Mouse (Mus musculus): ENCODE results near the gene Gm9507. TPM values are rescaled to one million over a fixed set of nuclear protein-coding genes. Genes with fewer than 3 reads are reported as not detected.
"Not testable (repeated sequence)": the region's sequence is repeated elsewhere in the genome, so short reads cannot be mapped to it uniquely, and the experiment has no call there.

Gene Gm9507
- polyA plus RNA-seq, 1 experiment from 2014 or later = not detected

- not testable (repeated sequence) for H3K9me3 ChIP-seq (ENCODE audit: low read length)
Observed at GRCm38 (mm10) chr10:77772142-77772541, 39.5 kb downstream of the Gm9507 start.

GRCm38 (mm10) chr10:77771225-77771624 is 40.4 kb downstream of the Gm9507 start, which contains the start of gene Gm3238:
Gm3238 (minus strand) TSS chr10:77771325.
- DNase-seq (ENCODE audit: low spot score); H3K4me3 ChIP-seq (ENCODE audit: low read depth, low read length); H3K36me3 ChIP-seq (ENCODE audit: insufficient read depth, low read length); H3K27me3 ChIP-seq (replicated peaks; ENCODE audit: insufficient read depth, low read length); H3K4me1 ChIP-seq (ENCODE audit: insufficient read depth, low read depth, low read length); H3K9me3 ChIP-seq (ENCODE audit: low read length); H3K9ac ChIP-seq (replicated peaks; ENCODE audit: low read depth); H3K27ac ChIP-seq (ENCODE audit: low read length); H3K4me2 ChIP-seq (replicated peaks; ENCODE audit: low read depth, low read length); ATAC-seq: not testable (repeated sequence)
- WGBS = 60% methylated on average over 1 of the region's 1 CpGs

More at GRCm38 (mm10) chr10:77772142-77772541, 39.5 kb downstream of the Gm9507 start:
- not testable (repeated sequence) for H3K27me3 ChIP-seq (replicated peaks; ENCODE audit: insufficient read depth, low read length); H3K27ac ChIP-seq (ENCODE audit: low read length); H3K9ac ChIP-seq (replicated peaks; ENCODE audit: low read depth); ATAC-seq; H3K4me3 ChIP-seq (ENCODE audit: low read depth, low read length); DNase-seq (ENCODE audit: low spot score); H3K36me3 ChIP-seq (ENCODE audit: insufficient read depth, low read length); H3K4me2 ChIP-seq (replicated peaks; ENCODE audit: low read depth, low read length); H3K4me1 ChIP-seq (ENCODE audit: insufficient read depth, low read depth, low read length)
- WGBS = 89% methylated on average over 1 of the region's 3 CpGs

- DNase-seq (ENCODE audit: low spot score) (no peak), ATAC-seq (no peak)
- Histone ChIP-seq H3K4me1 (ENCODE audit: insufficient read depth, low read depth, low read length) (no peaks in the 10 kb centered on the region), H3K9ac (replicated peaks; ENCODE audit: low read depth) (no peak overlapping the region), H3K27me3 (replicated peaks; ENCODE audit: insufficient read depth, low read length) (no peaks in the 10 kb centered on the region), H3K4me2 (replicated peaks; ENCODE audit: low read depth, low read length) (no peak overlapping the region), H3K27ac (ENCODE audit: low read length) (no peak overlapping the region), H3K36me3 (ENCODE audit: insufficient read depth, low read length) (no peaks in the 10 kb centered on the region), H3K4me3 (ENCODE audit: low read depth, low read length) (no peak overlapping the region), H3K9me3 (ENCODE audit: low read length) (no peaks in the 10 kb centered on the region)
- WGBS = 82% methylated on average over 1 of the region's 1 CpGs
- TF ChIP-seq EP300 (IDR thresholded peaks at IDR 0.05) = no peak
- no peak for TF ChIP-seq CTCF (IDR thresholded peaks at IDR 0.05)
Observed at GRCm38 (mm10) chr10:77769727-77770126, 41.9 kb downstream of the Gm9507 start.

Other genes starting within 250 kb of the Gm9507 start
- 189 and 207 TPM in 2 replicates for gene Pttg1ip, start 230.1 kb downstream of the Gm9507 start, polyA plus RNA-seq (2015; fragmentation: Nextera tagmentation; extraction: Ambion mirVana)
- 185 and 209 TPM in 2 replicates for gene Sumo3, start 205.7 kb downstream of the Gm9507 start, polyA plus RNA-seq (2015; fragmentation: Nextera tagmentation; extraction: Ambion mirVana)
- gene Gm49325, start 205.6 kb downstream of the Gm9507 start, polyA plus RNA-seq (2015; fragmentation: Nextera tagmentation; extraction: Ambion mirVana) = 4.9 and 6.4 TPM in 2 replicates
- 59.8 and 65.6 TPM in 2 replicates for gene Ube2g2, start 189.6 kb downstream of the Gm9507 start, polyA plus RNA-seq (2015; fragmentation: Nextera tagmentation; extraction: Ambion mirVana)
- gene Tspear, start 125.3 kb downstream of the Gm9507 start, polyA plus RNA-seq (2015; fragmentation: Nextera tagmentation; extraction: Ambion mirVana) = 0.12 and 0.13 TPM in 2 replicates
- gene Gm19402, start 121.1 kb downstream of the Gm9507 start, polyA plus RNA-seq (2015; fragmentation: Nextera tagmentation; extraction: Ambion mirVana) = not detected in 2 replicates
- gene Gm9508, start 114.6 kb downstream of the Gm9507 start, polyA plus RNA-seq (2015; fragmentation: Nextera tagmentation; extraction: Ambion mirVana) = not detected in 2 replicates
- not detected in 2 replicates for gene Gm10272, start 105.2 kb downstream of the Gm9507 start, polyA plus RNA-seq (2015; fragmentation: Nextera tagmentation; extraction: Ambion mirVana)
- gene Gm10024, start 100.4 kb downstream of the Gm9507 start, polyA plus RNA-seq (2015; fragmentation: Nextera tagmentation; extraction: Ambion mirVana) = not detected in 2 replicates
- gene Gm10142, start 96.0 kb downstream of the Gm9507 start, polyA plus RNA-seq (2015; fragmentation: Nextera tagmentation; extraction: Ambion mirVana) = not detected in 2 replicates
- not detected in 2 replicates for gene Krtap12-1, start 91.2 kb downstream of the Gm9507 start, polyA plus RNA-seq (2015; fragmentation: Nextera tagmentation; extraction: Ambion mirVana)
- gene Gm10100, start 85.4 kb downstream of the Gm9507 start, polyA plus RNA-seq (2015; fragmentation: Nextera tagmentation; extraction: Ambion mirVana) = not detected in 2 replicates
- gene Gm18596, start 69.2 kb downstream of the Gm9507 start, polyA plus RNA-seq (2015; fragmentation: Nextera tagmentation; extraction: Ambion mirVana) = not detected in 2 replicates
- not detected in 2 replicates for gene Gm9736, start 60.5 kb downstream of the Gm9507 start, polyA plus RNA-seq (2015; fragmentation: Nextera tagmentation; extraction: Ambion mirVana)
- not detected in 2 replicates for gene Gm3233, start 52.2 kb downstream of the Gm9507 start, polyA plus RNA-seq (2015; fragmentation: Nextera tagmentation; extraction: Ambion mirVana)
- gene Gm3238, start 40.5 kb downstream of the Gm9507 start, polyA plus RNA-seq (2015; fragmentation: Nextera tagmentation; extraction: Ambion mirVana) = not detected in 2 replicates
- gene Gm7138, start 34.9 kb downstream of the Gm9507 start, polyA plus RNA-seq (2015; fragmentation: Nextera tagmentation; extraction: Ambion mirVana) = not detected in 2 replicates
- gene Gm3250, start 29.3 kb downstream of the Gm9507 start, polyA plus RNA-seq (2015; fragmentation: Nextera tagmentation; extraction: Ambion mirVana) = not detected in 2 replicates
- not detected in 2 replicates for gene Gm7137, start 23.6 kb downstream of the Gm9507 start, polyA plus RNA-seq (2015; fragmentation: Nextera tagmentation; extraction: Ambion mirVana)
- not detected in 2 replicates for gene Gm9639, start 16.8 kb downstream of the Gm9507 start, polyA plus RNA-seq (2015; fragmentation: Nextera tagmentation; extraction: Ambion mirVana)
- gene Gm19668, start 12.7 kb downstream of the Gm9507 start, polyA plus RNA-seq (2015; fragmentation: Nextera tagmentation; extraction: Ambion mirVana) = not detected in 2 replicates
- gene Gm2696, start 2.8 kb upstream of the Gm9507 start, polyA plus RNA-seq (2015; fragmentation: Nextera tagmentation; extraction: Ambion mirVana) = not detected in 2 replicates
- not detected in 2 replicates for gene Krtap10-4, start 15.3 kb upstream of the Gm9507 start, polyA plus RNA-seq (2015; fragmentation: Nextera tagmentation; extraction: Ambion mirVana)
- not detected in 2 replicates for gene Krtap10-10, start 24.1 kb upstream of the Gm9507 start, polyA plus RNA-seq (2015; fragmentation: Nextera tagmentation; extraction: Ambion mirVana)
- gene Gm36176, start 35.0 kb upstream of the Gm9507 start, polyA plus RNA-seq (2015; fragmentation: Nextera tagmentation; extraction: Ambion mirVana) = not detected in 2 replicates
- not detected in 2 replicates for gene Gm10318, start 41.0 kb upstream of the Gm9507 start, polyA plus RNA-seq (2015; fragmentation: Nextera tagmentation; extraction: Ambion mirVana)
- gene Gm3285, start 50.1 kb upstream of the Gm9507 start, polyA plus RNA-seq (2015; fragmentation: Nextera tagmentation; extraction: Ambion mirVana) = not detected in 2 replicates
- gene Lrrc3, start 90.7 kb upstream of the Gm9507 start, polyA plus RNA-seq (2015; fragmentation: Nextera tagmentation; extraction: Ambion mirVana) = 1.2 and 1.6 TPM in 2 replicates
- 0.52 and 0.74 TPM in 2 replicates for gene Trpm2, start 158.7 kb upstream of the Gm9507 start, polyA plus RNA-seq (2015; fragmentation: Nextera tagmentation; extraction: Ambion mirVana)
- 15.1 and 16.8 TPM in 2 replicates for gene 1810043G02Rik, start 166.7 kb upstream of the Gm9507 start, polyA plus RNA-seq (2015; fragmentation: Nextera tagmentation; extraction: Ambion mirVana)
- gene Pfkl, start 198.2 kb upstream of the Gm9507 start, polyA plus RNA-seq (2015; fragmentation: Nextera tagmentation; extraction: Ambion mirVana) = 35.6 and 40.0 TPM in 2 replicates
- 0.36 TPM in 1 of 2 replicates, not detected in the other for gene Dnmt3l, start 230.1 kb upstream of the Gm9507 start, polyA plus RNA-seq (2015; fragmentation: Nextera tagmentation; extraction: Ambion mirVana)
- gene Aire, start 231.8 kb upstream of the Gm9507 start, polyA plus RNA-seq (2015; fragmentation: Nextera tagmentation; extraction: Ambion mirVana) = not detected in 2 replicates